25 mouse cellular contexts compared by ENCODE assay signal in the genomic region with DNA sequence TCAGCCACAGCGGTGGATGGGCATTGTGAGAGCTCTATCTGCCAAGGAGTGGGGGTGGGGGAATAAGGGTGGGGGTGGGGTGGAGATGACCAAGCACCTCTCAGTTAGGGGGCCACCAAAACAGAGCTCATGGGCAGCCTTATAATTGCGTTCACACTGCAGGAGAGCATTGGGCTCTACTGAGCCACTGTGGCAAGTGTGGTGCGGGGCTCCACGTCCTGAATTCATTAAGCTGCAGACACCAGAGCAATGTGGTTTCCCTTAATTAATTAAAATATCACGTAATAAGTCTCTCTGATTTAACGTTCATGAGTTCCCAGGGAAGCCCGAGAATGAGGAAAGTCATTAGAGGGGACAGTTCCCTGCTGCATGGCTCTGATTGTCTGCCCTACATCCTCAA. TPM values are rescaled to one million over a fixed set of nuclear protein-coding genes. Genes with fewer than 3 reads are reported as not detected.
A peak's percentile ranks its signal among the peaks of the same experiment; 100 is the strongest.
DNase-seq lines count a peak whose midpoint lies in the region; ATAC-seq lines count a peak whose summit lies in the region.
"Had no signal": no experiment of that assay in that cellular context is flagged by ENCODE, and none has a peak within 500 bp of the region (broad histone marks: within the 10 kb centered on the region; RNA-seq: fewer than 3 reads in every experiment).

No protein-coding gene starts in this region.

- no peak overlapping the region for H3K4me2 ChIP-seq in forebrain, embryonic 16.5 days (ENCODE audit: low read length)
- H3K4me2 ChIP-seq in forebrain, embryonic 11.5 days (ENCODE audit: low read depth, low read length, severe bottlenecking) = no peak overlapping the region
- no peak overlapping the region for H3K4me2 ChIP-seq in midbrain, embryonic 13.5 days (replicated peaks)
- no peak overlapping the region for H3K4me2 ChIP-seq in midbrain, embryonic 15.5 days
- no peak overlapping the region for H3K4me2 ChIP-seq in hindbrain, embryonic 16.5 days (ENCODE audit: low read length)
- no peak overlapping the region for H3K4me2 ChIP-seq in neural tube, embryonic 15.5 days
- H3K4me2 ChIP-seq: embryonic facial prominence, embryonic 15.5 days had no signal

- H3K27ac ChIP-seq in forebrain, embryonic 16.5 days (ENCODE audit: low read length) = no peak overlapping the region
- H3K27ac ChIP-seq in forebrain, embryonic 11.5 days (ENCODE audit: low read depth, low read length) = no peak overlapping the region
- H3K27ac ChIP-seq in midbrain, embryonic 13.5 days = peak overlapping the region; percentile 55
- no peak overlapping the region for H3K27ac ChIP-seq in midbrain, embryonic 15.5 days
- no peak overlapping the region for H3K27ac ChIP-seq in hindbrain, embryonic 16.5 days (ENCODE audit: low read depth, low read length)
- H3K27ac ChIP-seq in neural tube, embryonic 15.5 days (replicated peaks) = 0 out of 2 replicates have a peak overlapping the region, but pooled peaks have one; percentile 5
- H3K27ac ChIP-seq: embryonic facial prominence, embryonic 15.5 days; heart, embryonic 10.5 days had no signal

- H3K27me3 ChIP-seq in forebrain, embryonic 16.5 days (replicated peaks; ENCODE audit: control insufficient read depth, insufficient read depth, low read length) = no peaks in the 10 kb centered on the region
- no peaks in the 10 kb centered on the region for H3K27me3 ChIP-seq in forebrain, embryonic 11.5 days (ENCODE audit: control insufficient read depth, insufficient read depth, low read length)
- H3K27me3 ChIP-seq in midbrain, embryonic 13.5 days = no peaks in the 10 kb centered on the region
- no peaks in the 10 kb centered on the region for H3K27me3 ChIP-seq in midbrain, embryonic 15.5 days (replicated peaks)
- no peaks in the 10 kb centered on the region for H3K27me3 ChIP-seq in hindbrain, embryonic 16.5 days (replicated peaks; ENCODE audit: control insufficient read depth, insufficient read depth, low read length)
- H3K27me3 ChIP-seq in neural tube, embryonic 15.5 days (replicated peaks) = no peaks in the 10 kb centered on the region
- H3K27me3 ChIP-seq: embryonic facial prominence, embryonic 15.5 days had no signal

- H3K9me3 ChIP-seq in forebrain, embryonic 16.5 days (ENCODE audit: control insufficient read depth, low read length) = no peaks in the 10 kb centered on the region
- no peaks in the 10 kb centered on the region for H3K9me3 ChIP-seq in forebrain, embryonic 11.5 days (ENCODE audit: control insufficient read depth, low read length)
- H3K9me3 ChIP-seq in midbrain, embryonic 13.5 days = no peaks in the 10 kb centered on the region
- no peaks in the 10 kb centered on the region for H3K9me3 ChIP-seq in midbrain, embryonic 15.5 days
- no peaks in the 10 kb centered on the region for H3K9me3 ChIP-seq in hindbrain, embryonic 16.5 days (ENCODE audit: control insufficient read depth, low read length)
- no peaks in the 10 kb centered on the region for H3K9me3 ChIP-seq in neural tube, embryonic 15.5 days (replicated peaks)
- H3K9me3 ChIP-seq: embryonic facial prominence, embryonic 15.5 days; heart, embryonic 10.5 days had no signal

- 0 out of 2 replicates have a peak, but pooled peaks have one; percentile 18 for ATAC-seq in forebrain, embryonic 16.5 days
- ATAC-seq in forebrain, embryonic 11.5 days (replicated peaks; ENCODE audit: low FRiP score) = no peak
- no peak for ATAC-seq in midbrain, embryonic 13.5 days
- ATAC-seq in midbrain, embryonic 15.5 days (replicated peaks) = no peak; the same call in 1 of the 2 replicates
- peak; percentile 65 for ATAC-seq in hindbrain, embryonic 16.5 days
- peak; percentile 70 for ATAC-seq in neural tube, embryonic 15.5 days (ENCODE audit: low FRiP score)
- no peak for ATAC-seq in erythroid progenitor cell, adult 5-6 weeks (replicated peaks; ENCODE audit: low FRiP score, poor library complexity, severe bottlenecking)
- ATAC-seq: forebrain, embryonic 14.5 days; inflammation-experienced regulatory T-cells, adult 6 months had no signal

- H3K4me1 ChIP-seq in forebrain, embryonic 16.5 days (replicated peaks; ENCODE audit: control insufficient read depth, insufficient read depth, low read length) = no peaks in the 10 kb centered on the region
- H3K4me1 ChIP-seq in forebrain, embryonic 11.5 days (replicated peaks; ENCODE audit: control insufficient read depth, insufficient read depth, low read length) = no peaks in the 10 kb centered on the region
- peaks cover 13% of the 10 kb centered on the region; the same call in 1 of the 2 replicates for H3K4me1 ChIP-seq in midbrain, embryonic 13.5 days (replicated peaks)
- H3K4me1 ChIP-seq in midbrain, embryonic 15.5 days = peaks cover 3% of the 10 kb centered on the region; the same call in 1 of the 2 replicates
- no peaks in the 10 kb centered on the region for H3K4me1 ChIP-seq in hindbrain, embryonic 16.5 days (ENCODE audit: control insufficient read depth, insufficient read depth, low read depth, low read length)
- H3K4me1 ChIP-seq in neural tube, embryonic 15.5 days = peaks cover 12% of the 10 kb centered on the region
- H3K4me1 ChIP-seq: embryonic facial prominence, embryonic 15.5 days had no signal

- peaks cover 15% of the 10 kb centered on the region for H3K36me3 ChIP-seq in forebrain, embryonic 16.5 days (ENCODE audit: control insufficient read depth, insufficient read depth)
- peaks cover 3% of the 10 kb centered on the region; the same call in 1 of the 2 replicates for H3K36me3 ChIP-seq in forebrain, embryonic 11.5 days (ENCODE audit: control insufficient read depth, insufficient read depth, low read length)
- H3K36me3 ChIP-seq in midbrain, embryonic 13.5 days = peaks cover 47% of the 10 kb centered on the region
- peaks cover 7% of the 10 kb centered on the region; the same call in 1 of the 2 replicates for H3K36me3 ChIP-seq in midbrain, embryonic 15.5 days (replicated peaks)
- H3K36me3 ChIP-seq in hindbrain, embryonic 16.5 days (ENCODE audit: control insufficient read depth, insufficient read depth, low read length) = 0 out of 2 replicates have a peak, but pooled peaks cover 3% of the 10 kb centered on the region
- H3K36me3 ChIP-seq in neural tube, embryonic 15.5 days = peaks cover 7% of the 10 kb centered on the region; the same call in 1 of the 2 replicates
- H3K36me3 ChIP-seq: embryonic facial prominence, embryonic 15.5 days had no signal

- H3K4me3 ChIP-seq in forebrain, embryonic 16.5 days (replicated peaks; ENCODE audit: low read length) = no peak overlapping the region
- no peak overlapping the region for H3K4me3 ChIP-seq in forebrain, embryonic 11.5 days (ENCODE audit: low read depth, low read length)
- H3K4me3 ChIP-seq in midbrain, embryonic 13.5 days (replicated peaks) = no peak overlapping the region
- no peak overlapping the region for H3K4me3 ChIP-seq in midbrain, embryonic 15.5 days
- no peak overlapping the region for H3K4me3 ChIP-seq in hindbrain, embryonic 16.5 days (ENCODE audit: low read length)
- H3K4me3 ChIP-seq in neural tube, embryonic 15.5 days (replicated peaks) = no peak overlapping the region
- H3K4me3 ChIP-seq: embryonic facial prominence, embryonic 15.5 days; erythroblast, embryonic 14.5 days; heart, embryonic 10.5 days had no signal

- DNase-seq in forebrain, embryonic 11.5 days (ENCODE audit: low spot score) = no peak
- DNase-seq: adrenal gland, postnatal 10 days; cerebellum, adult 11 months; cerebellum, adult 8-10 months; cerebellum, postnatal 14 days; embryo, embryonic 11 days; gastrocnemius, postnatal 36 days; heart, adult 18-20 months; heart, postnatal 10 days; heart, postnatal 4 days had no signal

- WGBS in forebrain, embryonic 16.5 days = 17% methylated on average over 7 of the region's 7 CpGs
- WGBS in forebrain, embryonic 11.5 days = 30% methylated on average over 7 of the region's 7 CpGs
- 31% methylated on average over 7 of the region's 7 CpGs for WGBS in midbrain, embryonic 13.5 days
- WGBS in midbrain, embryonic 15.5 days = 25% methylated on average over 7 of the region's 7 CpGs
- 20% methylated on average over 7 of the region's 7 CpGs for WGBS in hindbrain, embryonic 16.5 days
- 36% methylated on average over 7 of the region's 7 CpGs for WGBS in neural tube, embryonic 15.5 days

- no peak overlapping the region for H3K9ac ChIP-seq in forebrain, embryonic 16.5 days (replicated peaks; ENCODE audit: low read depth, low read length)
- H3K9ac ChIP-seq in forebrain, embryonic 11.5 days (ENCODE audit: low read length) = no peak overlapping the region
- H3K9ac ChIP-seq in midbrain, embryonic 13.5 days (replicated peaks) = no peak overlapping the region
- H3K9ac ChIP-seq in midbrain, embryonic 15.5 days = no peak overlapping the region
- H3K9ac ChIP-seq in hindbrain, embryonic 16.5 days (ENCODE audit: low read depth, low read length) = no peak overlapping the region
- no peak overlapping the region for H3K9ac ChIP-seq in neural tube, embryonic 15.5 days (replicated peaks)
- H3K9ac ChIP-seq: embryonic facial prominence, embryonic 15.5 days had no signal

RNA-seq across cellular contexts. Expression of a gene that starts 9.2 kb away (rescaled TPM):
- 30.9 and 31.8 TPM in 2 replicates for polyA plus RNA-seq in forebrain, embryonic 16.5 days (2015; fragmentation: Nextera tagmentation; extraction: Ambion mirVana)
- 5.0 and 5.2 TPM in 2 replicates for polyA plus RNA-seq in forebrain, embryonic 11.5 days (2014; fragmentation: Nextera tagmentation; extraction: Ambion mirVana)
- 15.8 and 17.6 TPM in 2 replicates for polyA plus RNA-seq in midbrain, embryonic 13.5 days (2015; fragmentation: Nextera tagmentation; extraction: Ambion mirVana)
- 22.5 and 23.3 TPM in 2 replicates for polyA plus RNA-seq in midbrain, embryonic 15.5 days (2015; fragmentation: Nextera tagmentation; extraction: Ambion mirVana)
- polyA plus RNA-seq in hindbrain, embryonic 16.5 days (2015; fragmentation: Nextera tagmentation; extraction: Ambion mirVana) = 20.8 and 22.5 TPM in 2 replicates
- 18.7 and 36.7 TPM in 2 replicates for polyA plus RNA-seq in neural tube, embryonic 15.5 days (2015; fragmentation: Nextera tagmentation; extraction: Ambion mirVana)
- not detected in 2 replicates for total RNA-seq in erythroid progenitor cell, adult 5-6 weeks (2015; ENCODE audit: low replicate concordance)
- 1.7 and 3.5 TPM in 2 replicates for total RNA-seq in erythroid progenitor cell, adult 5-6 weeks (2017; ENCODE audit: low replicate concordance)
- polyA plus RNA-seq: C2C12 had no signal

RNA-seq across cellular contexts. Expression of a gene that starts 18.7 kb away (rescaled TPM):
- polyA plus RNA-seq in forebrain, embryonic 16.5 days (2015; fragmentation: Nextera tagmentation; extraction: Ambion mirVana) = 94.2 and 109 TPM in 2 replicates
- polyA plus RNA-seq in forebrain, embryonic 11.5 days (2014; fragmentation: Nextera tagmentation; extraction: Ambion mirVana) = 83.2 and 84.0 TPM in 2 replicates
- polyA plus RNA-seq in midbrain, embryonic 13.5 days (2015; fragmentation: Nextera tagmentation; extraction: Ambion mirVana) = 69.9 and 83.3 TPM in 2 replicates
- polyA plus RNA-seq in midbrain, embryonic 15.5 days (2015; fragmentation: Nextera tagmentation; extraction: Ambion mirVana) = 57.0 and 65.1 TPM in 2 replicates
- polyA plus RNA-seq in hindbrain, embryonic 16.5 days (2015; fragmentation: Nextera tagmentation; extraction: Ambion mirVana) = 20.2 and 27.3 TPM in 2 replicates
- 14.2 and 24.7 TPM in 2 replicates for polyA plus RNA-seq in neural tube, embryonic 15.5 days (2015; fragmentation: Nextera tagmentation; extraction: Ambion mirVana)
- total RNA-seq in erythroid progenitor cell, adult 5-6 weeks (2015; ENCODE audit: low replicate concordance) = not detected in 2 replicates
- not detected in 2 replicates for total RNA-seq in erythroid progenitor cell, adult 5-6 weeks (2017; ENCODE audit: low replicate concordance)
- total RNA-seq: common myeloid progenitor, adult 5-6 weeks; gastrocnemius, adult 8-10 months; gastrocnemius, postnatal 36 days; MEL had no signal
- polyA plus RNA-seq: C2C12; erythroblast, embryonic 14.5 days; inflammation-experienced regulatory T-cells, adult 6 months had no signal

RNA-seq across cellular contexts. Expression of a gene that starts 40.4 kb away (rescaled TPM):
- 1.6 TPM in 2 replicates for polyA plus RNA-seq in forebrain, embryonic 16.5 days (2015; fragmentation: Nextera tagmentation; extraction: Ambion mirVana)
- polyA plus RNA-seq in forebrain, embryonic 11.5 days (2014; fragmentation: Nextera tagmentation; extraction: Ambion mirVana) = 0.37 and 0.56 TPM in 2 replicates
- polyA plus RNA-seq in midbrain, embryonic 13.5 days (2015; fragmentation: Nextera tagmentation; extraction: Ambion mirVana) = 1.1 and 1.2 TPM in 2 replicates
- 1.0 and 1.1 TPM in 2 replicates for polyA plus RNA-seq in midbrain, embryonic 15.5 days (2015; fragmentation: Nextera tagmentation; extraction: Ambion mirVana)
- polyA plus RNA-seq in hindbrain, embryonic 16.5 days (2015; fragmentation: Nextera tagmentation; extraction: Ambion mirVana) = 0.29 and 0.36 TPM in 2 replicates
- 0.50 and 1.1 TPM in 2 replicates for polyA plus RNA-seq in neural tube, embryonic 15.5 days (2015; fragmentation: Nextera tagmentation; extraction: Ambion mirVana)
- not detected in 2 replicates for total RNA-seq in erythroid progenitor cell, adult 5-6 weeks (2015; ENCODE audit: low replicate concordance)
- not detected in 2 replicates for total RNA-seq in erythroid progenitor cell, adult 5-6 weeks (2017; ENCODE audit: low replicate concordance)
- total RNA-seq: common myeloid progenitor, adult 5-6 weeks; gastrocnemius, adult 8-10 months; gastrocnemius, postnatal 36 days; heart, adult 18-20 months; heart, postnatal 10 days; MEL had no signal
- polyA plus RNA-seq: C2C12; erythroblast, embryonic 14.5 days had no signal

Comparison
In these comparisons a context has a peak if more than half of its experiments do, and no peak if none do; other contexts are left out.
1. ATAC-seq: peak in forebrain, embryonic 16.5 days (single experiment), hindbrain, embryonic 16.5 days (single experiment) and neural tube, embryonic 15.5 days (single experiment); none in forebrain, embryonic 11.5 days (single experiment), midbrain, embryonic 13.5 days (single experiment), midbrain, embryonic 15.5 days (single experiment) and erythroid progenitor cell, adult 5-6 weeks (single experiment).
2. H3K27ac ChIP-seq: peak in midbrain, embryonic 13.5 days (single experiment) and neural tube, embryonic 15.5 days (single experiment); none in forebrain, embryonic 16.5 days (single experiment), forebrain, embryonic 11.5 days (single experiment), midbrain, embryonic 15.5 days (single experiment) and hindbrain, embryonic 16.5 days (single experiment).